ENCODE assay signal across 8 mouse cellular contexts in genomic region chr15:25625471-25625870, GRCm38 (mm10). TPM values are rescaled to one million over a fixed set of nuclear protein-coding genes. Genes with fewer than 3 reads are reported as not detected.
DNase-seq lines count a peak whose midpoint lies in the region; ATAC-seq and TF ChIP-seq lines count a peak whose summit lies in the region.

No protein-coding gene starts in this region.

- intact Hi-C loops in gastrocnemius, postnatal 14 days (cut with DNase I; ENCODE audit: low total_unique reads), result no loop called here

- H3K4me1 ChIP-seq in stomach, postnatal 0 days (replicated peaks; ENCODE audit: control insufficient read depth, insufficient read depth), result peaks cover 6% of the 10 kb centered on the region; the same call in 1 of the 2 replicates
- peaks cover 34% of the 10 kb centered on the region for H3K4me1 ChIP-seq in midbrain, embryonic 10.5 days

- no peak overlapping the region for H3K9ac ChIP-seq in stomach, postnatal 0 days (ENCODE audit: low read length)

- H3K4me2 ChIP-seq in stomach, postnatal 0 days (replicated peaks; ENCODE audit: low read depth), result peak overlapping the region; percentile 82

- no peaks in the 10 kb centered on the region for H3K27me3 ChIP-seq in stomach, postnatal 0 days (ENCODE audit: control insufficient read depth, insufficient read depth, low read length)
- H3K27me3 ChIP-seq in midbrain, embryonic 10.5 days (ENCODE audit: low read depth, poor library complexity, severe bottlenecking), result peaks cover 20% of the 10 kb centered on the region

- ATAC-seq in stomach, postnatal 0 days (ENCODE audit: low FRiP score, low TSS enrichment), result no peak

- WGBS in stomach, postnatal 0 days, result 56% methylated on average over 4 of the region's 4 CpGs
- WGBS in midbrain, embryonic 10.5 days, result 75% methylated on average over 4 of the region's 4 CpGs

- peak overlapping the region; percentile 53 for H3K27ac ChIP-seq in stomach, postnatal 0 days (replicated peaks)
- H3K27ac ChIP-seq in midbrain, embryonic 10.5 days (replicated peaks), result no peak overlapping the region

- no peak for TF ChIP-seq CTCF in stomach, postnatal 0 days (IDR thresholded peaks at IDR 0.05; ENCODE audit: low read depth)

- no peaks in the 10 kb centered on the region for H3K9me3 ChIP-seq in stomach, postnatal 0 days (ENCODE audit: control insufficient read depth, low read length)
- H3K9me3 ChIP-seq in midbrain, embryonic 10.5 days (replicated peaks), result no peaks in the 10 kb centered on the region

- H3K4me3 ChIP-seq in stomach, postnatal 0 days (ENCODE audit: low read depth, low read length), result no peak overlapping the region
- H3K4me3 ChIP-seq in midbrain, embryonic 10.5 days, result no peak overlapping the region

- peak; percentile 56 for DNase-seq in gastrocnemius, postnatal 14 days
- DNase-seq in gastrocnemius, postnatal 4 days (ENCODE audit: low spot score in 2 of 2), result no peak
- DNase-seq in urinary bladder, postnatal 14 days (ENCODE audit: low spot score), result peak; percentile 62
- DNase-seq in urinary bladder, postnatal 10 days (ENCODE audit: low spot score), result no peak
- peak; percentile 85 for DNase-seq in kidney, postnatal 14 days
- DNase-seq in stomach, postnatal 0 days (ENCODE audit: low spot score), result no peak
- DNase-seq in frontal cortex, postnatal 14 days (ENCODE audit: low spot score in 2 of 2), result no peak
- no peak for DNase-seq in midbrain, embryonic 10.5 days (ENCODE audit: low spot score)

- no peaks in the 10 kb centered on the region; the same call in 1 of the 2 replicates for H3K36me3 ChIP-seq in stomach, postnatal 0 days (ENCODE audit: control insufficient read depth, insufficient read depth, low read length)
- H3K36me3 ChIP-seq in midbrain, embryonic 10.5 days, result peaks cover 8% of the 10 kb centered on the region; the same call in 1 of the 2 replicates

- no peak for TF ChIP-seq EP300 in stomach, postnatal 0 days (optimal IDR thresholded peaks at IDR 0.05)

RNA-seq across cellular contexts. Expression of gene Myo10, which starts 3.1 kb away (rescaled TPM):
- total RNA-seq in gastrocnemius, postnatal 14 days (2021), result 10 to 100 TPM; 48.2 to 50.7 TPM
- total RNA-seq in gastrocnemius, postnatal 4 days (2021), result 10 to 100 TPM; 71.0 to 72.9 TPM
- 13.1 and 15.8 TPM in 2 replicates for polyA plus RNA-seq in stomach, postnatal 0 days (2015; fragmentation: Nextera tagmentation; extraction: Ambion mirVana)
- polyA plus RNA-seq in midbrain, embryonic 10.5 days (2016; fragmentation: Nextera tagmentation; extraction: Ambion mirVana), result 74.7 and 86.0 TPM in 2 replicates

Comparison
In these comparisons a context has a peak if more than half of its experiments do, and no peak if none do; other contexts are left out.
1. DNase-seq: peak in gastrocnemius, postnatal 14 days (single experiment), urinary bladder, postnatal 14 days (single experiment) and kidney, postnatal 14 days (single experiment); none in gastrocnemius, postnatal 4 days (0 of 2), urinary bladder, postnatal 10 days (single experiment), stomach, postnatal 0 days (single experiment), frontal cortex, postnatal 14 days (0 of 2) and midbrain, embryonic 10.5 days (single experiment).